Mouse (Mus musculus) mesoderm, embryonic 11.5 days (tissue): ENCODE results near the gene Tmem132b.

ENCODE experiments used
- DNase-seq: peaks from one replicate; pipeline ENCODE4 v3.0.0-alpha.2; 2012; ENCODE audit warnings: low read depth, low spot score

Tmem132b gene

DNA sequence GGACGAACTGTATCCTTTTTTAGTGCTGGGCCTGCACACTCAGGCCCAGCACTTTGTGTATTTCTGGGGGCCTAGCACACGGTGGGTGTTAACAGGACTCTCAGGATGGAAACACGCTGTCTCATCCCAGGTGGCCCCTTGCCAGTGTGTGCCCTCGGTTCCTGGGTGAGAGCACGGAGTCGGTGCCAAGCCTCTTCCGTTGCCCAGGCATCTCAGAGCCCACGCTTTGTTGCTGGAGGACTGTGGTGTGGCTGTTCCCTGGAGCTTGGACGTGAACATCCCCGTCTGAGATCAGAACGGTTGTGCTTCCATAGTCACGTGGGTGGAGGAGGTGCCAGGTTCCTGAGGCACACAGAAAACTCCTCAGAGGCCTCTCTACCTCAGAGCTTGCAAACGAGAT, 47.1 kb downstream of the Tmem132b start:
- DNase-seq: no peak

DNA sequence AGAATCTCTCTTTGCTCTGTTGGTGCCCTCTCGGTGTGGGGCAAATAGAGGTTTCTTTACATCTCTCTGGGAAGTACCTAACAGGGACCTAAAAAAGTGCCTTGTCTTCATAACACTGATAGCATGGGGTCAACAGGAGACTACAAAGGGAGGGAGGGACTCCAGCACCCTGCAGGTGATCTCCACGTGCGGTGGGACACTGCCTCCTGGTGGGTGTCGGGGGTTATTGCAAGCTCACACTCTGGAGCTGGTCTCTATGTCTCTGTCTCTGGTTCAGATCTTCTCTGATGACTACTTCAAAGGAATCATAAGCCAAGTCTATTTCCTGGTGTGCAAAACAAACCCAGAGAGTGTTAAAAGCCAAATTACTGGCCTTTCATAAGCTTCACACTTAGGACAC, 47.6 kb downstream of the Tmem132b start:
- DNase-seq: no peak

DNA sequence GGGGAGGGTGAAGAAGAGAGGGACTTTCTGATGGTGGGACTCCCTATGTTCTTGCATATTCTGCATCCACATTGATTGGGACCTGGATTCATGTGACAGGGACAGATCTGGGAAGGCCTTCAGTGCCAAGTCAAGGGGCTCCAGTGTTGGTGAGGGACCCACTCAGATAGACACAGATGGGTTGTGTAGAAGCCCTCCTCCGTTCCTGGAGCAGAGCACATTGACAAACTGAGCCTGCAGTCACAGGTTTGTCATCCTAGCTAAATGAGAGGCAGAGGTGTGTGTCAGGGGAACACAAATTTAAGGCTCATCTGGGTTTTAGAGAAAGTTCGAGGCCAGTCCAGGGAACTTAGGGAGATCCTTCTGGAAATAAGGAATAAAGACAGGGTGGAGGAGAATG, 51.7 kb downstream of the Tmem132b start:
- no peak for DNase-seq

DNA sequence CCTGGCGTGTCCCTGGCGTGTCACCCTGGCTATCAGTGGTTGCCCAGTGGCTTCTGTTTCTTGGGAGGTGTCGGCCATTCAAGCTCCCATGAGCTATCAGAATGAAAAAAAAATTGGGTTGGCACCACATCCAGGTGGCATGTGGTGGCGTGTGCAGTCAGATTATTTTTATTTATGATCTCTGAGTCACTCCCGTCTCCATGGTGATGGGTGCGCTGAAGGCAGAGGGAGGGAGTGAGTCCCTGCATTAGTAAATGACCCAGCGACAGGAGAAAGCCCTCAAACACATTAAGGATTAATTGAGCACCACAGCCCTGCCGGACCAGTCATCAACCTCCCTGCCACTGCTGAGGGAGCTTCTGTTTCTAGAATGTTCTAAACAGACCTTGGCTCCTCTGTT, 52.3 kb downstream of the Tmem132b start:
- no peak for DNase-seq

DNA sequence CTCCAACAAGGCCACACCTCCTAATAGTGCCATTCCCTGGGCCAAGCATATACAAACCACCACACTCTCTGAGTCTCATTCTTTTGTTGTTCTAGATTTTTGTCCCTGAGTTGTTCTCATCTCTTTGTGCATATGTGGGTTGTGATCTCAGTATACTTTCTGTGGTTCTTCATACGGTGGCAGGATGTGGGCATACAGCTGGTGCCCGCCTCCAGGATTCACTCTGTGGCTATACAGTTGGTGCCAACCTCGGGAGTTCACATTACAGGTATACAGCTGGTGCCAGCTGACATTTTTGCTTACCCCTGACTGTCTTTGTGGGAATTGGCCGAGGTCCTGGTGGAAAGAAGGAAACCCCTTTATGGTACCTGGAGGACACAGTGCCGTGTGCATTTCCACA, 53.6 kb downstream of the Tmem132b start:
- no peak for DNase-seq

DNA sequence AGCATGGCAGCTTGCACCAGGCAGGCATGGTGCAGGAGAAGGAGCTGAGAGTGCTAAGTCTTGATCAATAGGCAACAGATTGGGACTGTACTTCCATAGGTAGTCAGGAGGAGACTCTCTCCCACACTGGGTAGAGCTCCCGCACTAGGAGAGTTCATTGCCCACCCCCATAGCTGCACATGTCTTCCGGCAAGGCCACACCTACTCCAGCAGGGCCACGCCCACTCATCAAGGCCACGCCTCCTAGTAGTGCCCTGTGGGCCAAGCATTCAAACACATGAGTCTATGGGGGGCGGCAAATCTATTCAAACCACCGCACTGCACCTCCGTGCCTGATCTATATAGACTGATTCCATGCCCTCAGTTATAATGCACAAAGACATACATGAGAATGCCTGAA, 56.6 kb downstream of the Tmem132b start:
- DNase-seq: no peak

DNA sequence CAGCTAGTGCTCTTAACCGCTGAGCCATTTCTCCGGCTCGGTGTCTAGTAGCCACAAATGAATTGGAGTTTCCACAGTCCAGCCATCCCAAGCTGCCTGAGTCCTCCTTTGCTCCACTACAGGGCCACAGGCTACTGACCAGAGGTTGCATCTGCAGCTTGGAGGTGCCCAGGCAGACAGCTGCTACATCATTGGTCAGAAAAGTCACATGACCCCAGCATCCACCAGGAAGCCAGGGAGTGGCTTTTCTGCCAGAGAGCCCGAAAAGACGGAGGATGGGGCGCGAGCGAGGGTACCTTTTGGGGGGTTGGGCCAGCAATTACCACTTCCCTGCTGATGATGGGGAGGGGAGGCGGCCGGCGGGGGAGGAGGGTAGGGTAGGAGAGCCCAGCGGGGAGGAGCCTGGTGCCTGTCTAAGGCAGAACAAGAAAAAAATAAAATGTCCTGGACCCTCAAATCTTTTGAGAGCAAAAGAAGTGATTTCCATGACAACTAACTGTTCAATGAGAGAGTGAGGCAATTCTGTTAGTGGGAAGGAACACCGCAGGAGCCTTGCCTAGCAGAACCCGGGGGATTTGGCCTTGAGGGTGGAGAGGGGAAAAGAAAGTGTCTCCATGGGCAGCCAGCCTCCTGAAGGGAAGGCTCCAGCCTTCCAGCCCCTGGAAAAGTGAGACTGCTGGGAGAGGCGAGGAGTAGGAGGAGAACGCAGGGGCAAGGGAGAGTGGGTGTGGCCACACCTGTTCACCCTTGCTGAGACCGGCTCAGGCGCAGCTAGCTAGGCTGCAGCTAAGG, 57.5 kb downstream of the Tmem132b start:
- DNase-seq: peak; percentile 66

DNA sequence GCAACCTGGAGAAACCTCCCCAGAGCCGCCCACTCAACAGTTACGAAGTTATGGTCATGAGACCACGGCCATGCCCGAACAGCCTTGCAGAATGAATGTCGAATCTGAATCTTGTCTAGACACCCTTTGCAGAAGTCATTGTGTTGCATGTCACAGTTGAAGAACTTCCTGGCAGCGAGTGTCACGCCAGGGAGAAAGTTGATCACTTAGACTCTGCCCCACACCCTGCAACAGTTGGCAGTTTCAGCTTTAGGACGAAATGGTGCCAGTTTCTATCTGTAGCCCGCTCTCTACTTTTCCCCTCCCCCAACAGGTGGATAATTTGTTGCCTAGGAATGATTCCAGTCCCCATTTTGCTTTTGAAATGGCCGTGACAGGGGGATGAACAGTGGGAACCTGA, 66.5 kb downstream of the Tmem132b start:
- DNase-seq: no peak

DNA sequence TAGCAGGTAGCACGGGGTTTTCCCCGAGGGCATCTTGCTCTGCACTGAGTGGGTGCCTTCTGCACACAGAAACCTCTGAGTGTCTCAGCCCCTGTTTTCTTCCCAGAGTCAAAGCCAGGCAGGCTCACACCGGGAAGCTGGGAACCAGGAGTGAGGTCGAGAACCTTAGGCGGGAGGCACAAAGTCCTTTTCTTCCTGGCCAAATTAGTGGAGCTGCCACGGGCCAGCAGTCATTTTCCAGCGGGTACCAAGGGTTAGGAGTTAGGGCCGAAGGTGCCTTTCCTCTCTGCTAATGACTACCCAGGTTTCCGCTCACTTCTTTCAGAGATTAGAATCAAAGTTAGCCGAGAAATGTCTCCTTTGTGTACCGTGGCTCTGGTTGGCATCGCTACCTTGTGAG, 75.6 kb downstream of the Tmem132b start:
- no peak for DNase-seq

DNA sequence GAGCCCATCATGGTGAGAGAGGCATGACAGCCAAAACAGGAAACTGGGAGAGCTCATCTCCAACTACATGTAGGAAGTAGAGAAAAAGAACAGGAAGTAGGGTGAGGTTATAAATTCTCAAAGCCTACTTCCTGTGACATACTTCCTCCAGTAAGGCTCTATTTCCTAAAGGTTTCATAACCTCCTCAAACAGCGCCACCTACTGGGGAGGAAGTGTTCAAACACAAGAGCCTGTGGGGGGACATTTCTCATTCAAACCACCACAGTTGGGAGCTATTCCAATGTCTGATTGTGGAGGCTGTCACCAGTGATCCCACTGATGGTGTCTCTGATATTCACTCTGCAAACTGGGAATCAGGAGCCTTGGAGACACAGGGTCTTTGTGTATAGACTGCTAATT, 78.4 kb downstream of the Tmem132b start:
- no peak for DNase-seq

DNA sequence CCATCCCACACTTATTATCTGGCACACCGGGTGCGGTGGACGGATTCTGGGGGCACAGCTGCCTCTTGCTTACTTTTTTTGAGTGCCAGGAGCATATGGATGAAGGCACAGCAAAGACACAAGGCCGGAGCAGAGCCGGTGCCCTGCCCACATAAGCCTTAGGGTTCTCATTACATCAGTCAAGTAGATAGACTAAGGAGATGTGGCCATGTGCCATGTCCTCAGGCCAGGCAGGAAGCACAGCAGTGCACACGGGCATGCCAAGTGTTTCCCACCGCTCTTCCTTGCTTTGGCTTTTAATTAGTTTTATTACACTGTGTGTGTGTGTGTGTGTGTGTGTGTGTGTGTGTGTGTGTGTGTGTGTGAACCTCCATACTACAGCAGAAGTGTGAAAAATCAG, 80.9 kb downstream of the Tmem132b start:
- DNase-seq: no peak

DNA sequence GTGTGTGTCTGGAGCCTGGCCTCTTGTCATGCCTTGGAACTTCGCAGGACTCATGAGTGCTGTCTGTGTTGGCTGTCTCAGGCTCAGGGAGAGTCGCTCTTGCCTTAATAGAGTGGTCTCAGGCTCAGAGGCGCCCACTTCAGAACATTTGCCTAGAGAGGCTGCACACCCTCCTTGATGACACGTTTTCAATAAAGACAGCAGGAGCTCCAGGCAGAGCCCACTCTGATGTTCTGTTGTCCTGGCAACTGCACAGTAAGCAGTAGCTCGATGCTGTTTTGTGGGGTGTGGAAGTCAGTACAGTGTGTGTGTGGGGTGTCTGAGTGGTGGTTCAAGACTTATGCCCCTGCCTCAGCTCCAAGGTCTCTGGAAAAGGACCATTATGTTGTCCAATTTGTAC, 81.6 kb downstream of the Tmem132b start:
- DNase-seq: no peak

DNA sequence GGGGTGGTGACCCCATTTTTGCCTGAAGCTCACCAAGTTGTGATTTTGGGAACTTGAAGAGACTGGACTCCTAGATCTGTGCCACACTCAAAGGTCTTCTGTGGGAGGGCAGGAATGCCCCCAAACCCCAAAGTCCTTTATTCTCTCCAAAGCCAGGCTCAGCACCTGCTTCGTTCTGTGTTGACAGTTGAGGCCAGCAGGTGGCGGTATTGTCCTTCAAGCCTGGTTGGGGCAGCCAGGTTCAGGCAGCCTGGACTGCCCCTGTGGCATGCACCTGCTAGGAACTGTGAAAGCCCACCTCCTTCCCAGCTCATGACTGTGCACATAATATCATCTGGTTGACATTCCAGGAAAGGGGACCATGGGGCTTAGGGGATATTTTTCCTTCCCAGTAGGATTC, 82.8 kb downstream of the Tmem132b start:
- peak; percentile 23 for DNase-seq

DNA sequence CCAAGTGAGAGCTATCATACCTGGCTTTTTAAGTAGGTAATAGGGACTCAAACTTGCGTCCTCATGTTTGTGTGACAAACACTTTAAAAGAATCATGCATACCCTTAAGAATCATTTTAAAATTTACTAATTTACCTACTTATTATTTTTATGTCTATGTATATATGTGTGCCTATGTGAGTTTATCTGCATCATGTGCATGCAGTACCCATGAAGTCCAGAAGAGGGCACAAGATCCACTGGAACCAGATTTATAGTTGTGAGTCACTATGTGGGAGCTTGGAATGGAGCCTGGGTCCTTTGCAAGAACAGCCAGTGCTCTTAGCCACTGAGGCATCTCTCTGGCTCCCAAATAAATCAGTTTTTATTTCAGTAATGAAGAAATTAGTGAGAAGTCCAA, 85.5 kb downstream of the Tmem132b start:
- DNase-seq: no peak

DNA sequence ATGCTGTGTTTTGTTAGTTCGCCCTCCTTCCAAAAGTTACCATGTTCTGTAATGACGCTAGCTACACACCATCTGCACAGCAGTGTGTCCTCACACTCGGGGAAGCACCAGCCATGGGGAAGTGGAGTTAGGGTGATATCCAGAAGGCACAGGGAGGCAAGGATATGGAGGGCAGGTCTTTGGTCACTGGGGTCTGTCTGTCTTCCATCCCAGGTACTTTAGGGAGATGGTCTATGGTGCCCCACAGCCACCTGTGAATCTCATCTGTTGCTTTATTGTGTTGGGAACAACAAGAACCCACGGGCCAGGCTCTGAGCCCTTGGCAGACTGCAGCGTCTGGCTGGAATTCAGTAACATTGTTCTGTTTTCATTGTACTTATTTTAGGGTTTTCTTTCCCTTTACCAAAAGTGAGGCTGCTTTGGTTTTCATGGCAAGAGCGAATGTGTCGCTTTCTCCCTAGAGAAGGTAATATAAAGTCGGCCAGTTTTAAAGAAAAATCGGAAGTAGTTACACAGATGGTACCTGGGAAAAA, 96.3 kb downstream of the Tmem132b start:
- no peak for DNase-seq

DNA sequence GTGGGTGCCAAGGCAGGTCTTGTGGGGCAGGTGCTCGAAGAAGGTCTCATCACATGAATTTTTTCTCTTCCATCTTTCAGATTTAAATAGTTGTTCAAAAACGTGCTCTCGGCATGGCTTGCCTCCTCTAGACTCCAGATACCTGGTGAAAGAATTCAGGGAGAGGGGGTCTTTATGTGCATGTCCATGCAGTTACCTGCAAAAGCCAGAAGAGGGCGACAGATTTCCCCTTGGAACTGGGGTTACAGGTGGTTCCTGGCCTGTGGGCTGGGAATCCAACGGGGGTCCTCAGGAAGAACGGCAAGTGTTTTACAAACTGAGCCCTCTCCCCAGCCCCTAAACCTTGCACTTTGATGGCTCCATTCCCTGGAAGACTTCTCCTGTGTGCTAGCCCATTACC, 103.1 kb downstream of the Tmem132b start:
- no peak for DNase-seq

DNA sequence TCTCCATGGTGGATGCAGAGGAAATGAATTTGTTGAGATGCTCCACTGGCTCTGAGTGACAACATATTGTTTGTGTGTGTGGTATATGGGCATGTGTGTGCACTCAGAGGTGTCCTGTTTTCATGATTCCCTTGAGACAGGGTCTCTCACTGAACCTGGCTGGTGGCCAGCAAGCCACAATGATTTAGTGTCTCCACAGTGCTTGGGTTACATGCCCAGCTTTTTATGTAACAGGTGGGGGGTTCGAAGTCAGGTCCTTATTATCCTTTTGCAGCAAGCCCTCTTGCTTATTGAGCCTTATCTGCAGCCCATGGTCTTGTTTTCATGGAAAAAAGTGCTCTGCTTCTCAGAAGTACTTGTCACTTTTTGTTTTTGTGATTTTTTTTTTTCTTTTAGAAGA, 109.4 kb downstream of the Tmem132b start:
- DNase-seq: no peak

DNA sequence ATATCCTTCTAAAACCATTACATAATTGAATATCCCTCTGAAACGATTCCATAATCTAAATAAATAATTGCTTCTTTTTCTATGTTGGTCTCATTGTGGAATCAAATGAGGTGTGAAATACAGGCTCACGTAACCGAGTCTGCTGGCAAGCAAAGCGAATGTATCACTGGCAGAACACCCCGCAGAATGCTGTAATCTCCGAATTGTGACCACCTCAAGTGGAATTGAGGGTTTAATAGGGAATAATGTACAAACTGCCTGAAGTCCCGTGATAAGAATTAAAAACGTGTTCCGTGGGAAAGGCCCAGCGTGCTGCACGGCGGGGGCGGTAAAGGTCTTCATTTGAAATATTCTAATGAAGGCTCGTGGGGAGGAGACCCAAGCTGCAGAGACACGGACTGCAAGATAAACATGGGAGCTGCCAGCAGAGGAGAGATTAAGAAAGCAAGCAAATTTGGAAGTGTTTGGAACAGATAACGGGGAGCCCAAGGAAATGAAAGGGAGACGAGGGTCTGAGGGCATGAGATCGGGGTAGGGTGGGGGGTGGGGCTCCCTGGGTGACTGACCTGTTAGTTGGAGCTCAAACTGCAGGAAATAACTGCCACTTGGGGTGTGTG, 110.1 kb downstream of the Tmem132b start:
- DNase-seq: no peak

DNA sequence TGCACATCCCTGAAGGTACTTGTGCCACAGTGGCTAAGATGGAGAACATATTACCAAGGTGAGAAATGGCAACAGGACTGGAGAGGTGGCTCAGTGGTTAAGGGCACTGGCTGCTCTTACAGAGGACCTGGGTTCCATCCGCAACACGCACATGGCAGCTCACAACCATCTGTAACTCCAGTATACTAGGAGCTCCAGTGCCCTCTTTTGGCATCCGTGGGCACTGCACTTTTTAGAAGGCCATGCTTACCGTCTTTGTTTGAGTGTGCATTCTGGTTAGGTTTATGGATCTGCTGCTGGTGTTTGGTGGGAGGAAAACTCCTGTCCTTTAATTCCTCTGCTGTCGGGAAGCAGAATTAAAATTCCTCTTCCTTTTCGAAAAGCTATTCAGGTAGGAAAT, 116.7 kb downstream of the Tmem132b start:
- DNase-seq: no peak

DNA sequence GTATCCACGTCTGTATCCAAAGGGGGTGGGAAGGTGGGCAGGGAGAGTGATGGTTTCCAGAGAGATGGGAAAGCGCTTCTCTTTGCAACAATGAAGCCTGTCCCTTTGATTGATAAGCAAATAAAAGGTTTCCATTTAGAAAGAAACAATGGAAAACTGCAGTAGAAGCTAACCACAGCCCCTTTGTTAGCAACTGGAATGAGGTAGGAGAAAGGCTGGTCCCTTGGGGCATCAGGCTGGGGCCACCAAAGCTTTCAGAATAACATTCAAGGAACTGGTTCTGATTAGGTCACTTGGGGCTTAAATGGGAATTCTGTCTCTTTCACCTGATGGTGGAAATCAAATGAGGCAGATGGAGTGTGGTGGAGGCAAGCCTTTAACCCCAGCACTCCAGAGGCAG, 118.4 kb downstream of the Tmem132b start:
- DNase-seq: peak; percentile 19

DNA sequence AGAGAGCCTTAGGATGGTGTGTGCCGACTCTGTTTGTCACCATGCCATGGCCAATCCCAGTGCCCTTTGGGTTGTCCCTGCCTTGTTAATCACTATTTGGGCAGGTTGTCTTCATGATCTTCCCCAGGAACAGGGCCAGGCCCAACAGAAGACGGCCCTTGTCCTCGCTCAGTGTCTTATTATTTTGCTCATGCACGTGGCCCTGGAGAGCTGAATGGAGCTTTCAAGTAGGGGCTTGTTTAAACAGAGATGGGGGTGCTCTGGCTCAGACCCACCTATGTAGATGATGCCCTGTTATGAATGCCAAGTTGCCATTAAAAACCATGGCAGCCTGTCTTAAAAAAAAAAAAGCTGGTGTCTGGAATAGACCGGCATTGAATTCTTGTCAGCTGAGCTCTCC, 126.5 kb downstream of the Tmem132b start:
- DNase-seq: no peak

DNA sequence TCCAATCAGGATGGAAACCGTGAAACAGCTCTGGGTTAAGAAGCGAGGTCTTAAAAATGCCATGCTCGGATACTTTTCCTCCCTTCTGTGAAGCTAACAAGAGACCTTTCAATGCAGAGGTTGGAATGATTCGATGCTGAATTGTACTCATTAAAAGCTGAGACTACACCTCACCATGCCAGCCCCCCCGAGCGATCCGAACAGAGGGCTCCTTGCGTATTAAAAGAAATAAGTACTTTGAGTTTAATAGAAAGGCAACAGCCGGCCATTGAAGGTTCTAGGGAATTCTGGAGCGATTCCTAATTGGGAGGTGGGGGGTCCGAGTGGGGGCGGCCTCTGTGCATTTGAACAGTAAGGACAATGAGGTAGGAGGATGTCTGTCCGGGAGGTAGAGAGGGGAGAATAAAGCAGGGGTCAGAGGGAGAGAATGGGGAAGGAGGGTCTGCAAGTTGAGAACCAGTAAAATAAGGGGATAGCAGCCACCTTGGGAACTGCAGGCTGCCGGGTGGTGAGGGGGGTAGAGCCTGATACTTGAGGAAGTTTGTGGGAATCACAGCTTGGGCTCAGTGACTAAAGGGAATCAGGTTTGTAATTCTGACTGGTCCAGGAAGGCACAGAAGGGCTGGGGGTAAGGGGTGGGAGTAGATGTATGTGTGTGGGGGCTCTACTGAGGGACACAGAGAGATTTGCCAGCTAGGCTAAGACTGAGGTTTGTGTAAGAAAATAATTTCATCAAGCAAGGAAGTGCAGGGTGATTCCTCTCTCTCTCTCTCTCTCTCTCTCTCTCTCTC, 127.6 kb downstream of the Tmem132b start:
- DNase-seq: no peak

DNA sequence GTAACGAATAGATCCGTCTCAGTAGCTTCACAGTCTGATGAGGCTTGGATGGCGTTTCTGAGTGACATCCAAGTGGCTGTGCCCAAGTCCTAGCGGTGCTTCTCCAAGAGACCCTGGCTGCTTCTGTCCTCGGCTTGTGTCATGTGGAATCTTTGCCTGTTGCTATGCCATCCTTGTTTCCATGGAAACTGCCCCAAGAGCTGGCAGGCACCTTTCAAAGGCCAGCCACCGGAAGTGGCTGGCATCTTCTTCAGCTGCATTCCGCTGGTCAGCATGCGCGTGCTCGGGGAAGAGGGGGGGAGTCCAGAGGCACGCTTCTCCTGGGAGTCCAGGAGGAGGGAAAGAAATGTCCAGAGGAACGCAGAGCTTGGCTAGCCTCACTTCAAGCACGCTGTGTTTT, 144.0 kb downstream of the Tmem132b start:
- peak; percentile 55 for DNase-seq
